Comparison of ENCODE assay signal across 8 mouse cellular contexts in genomic region chr1:172549717-172550116, GRCm38 (mm10). TPM values are rescaled to one million over a fixed set of nuclear protein-coding genes. Genes with fewer than 3 reads are reported as not detected.
A peak's percentile ranks its signal among the peaks of the same experiment; 100 is the strongest.
DNase-seq lines count a peak whose midpoint lies in the region; ATAC-seq and TF ChIP-seq lines count a peak whose summit lies in the region.

No protein-coding gene starts in this region.

- H3K27ac ChIP-seq in forebrain, embryonic 11.5 days (ENCODE audit: low read depth, low read length): no peak overlapping the region
- H3K27ac ChIP-seq in limb, embryonic 14.5 days (replicated peaks; ENCODE audit: low read depth, low read length): no peak overlapping the region
- H3K27ac ChIP-seq in neural tube, embryonic 15.5 days (replicated peaks): peak overlapping the region; percentile 58; the same call in 1 of the 2 replicates

- ATAC-seq in forebrain, embryonic 11.5 days (replicated peaks; ENCODE audit: low FRiP score): no peak
- no peak for ATAC-seq in limb, embryonic 14.5 days (ENCODE audit: low FRiP score, low read depth)
- ATAC-seq in neural tube, embryonic 15.5 days (ENCODE audit: low FRiP score): peak; percentile 1; the same call in 1 of the 2 replicates

- DNase-seq in lung, adult 2 months: peak; percentile 13
- DNase-seq in lung, postnatal 25 days (ENCODE audit: low spot score): no peak
- DNase-seq in forebrain, embryonic 11.5 days (ENCODE audit: low spot score): no peak
- DNase-seq in limb, embryonic 14.5 days (ENCODE audit: low spot score): no peak
- DNase-seq in urinary bladder, adult 18-20 months (ENCODE audit: low spot score in 2 of 2): no peak
- DNase-seq in adrenal gland, postnatal 36 days: no peak
- DNase-seq in embryo, embryonic 10 days (ENCODE audit: low spot score): no peak

- no peaks in the 10 kb centered on the region for H3K36me3 ChIP-seq in forebrain, embryonic 11.5 days (ENCODE audit: control insufficient read depth, insufficient read depth, low read length)
- no peaks in the 10 kb centered on the region for H3K36me3 ChIP-seq in limb, embryonic 14.5 days (ENCODE audit: control insufficient read depth, insufficient read depth, low read length)
- no peaks in the 10 kb centered on the region for H3K36me3 ChIP-seq in neural tube, embryonic 15.5 days

- no peaks in the 10 kb centered on the region for H3K9me3 ChIP-seq in forebrain, embryonic 11.5 days (ENCODE audit: control insufficient read depth, low read length)
- no peaks in the 10 kb centered on the region for H3K9me3 ChIP-seq in limb, embryonic 14.5 days (ENCODE audit: control insufficient read depth, low read length)
- no peaks in the 10 kb centered on the region for H3K9me3 ChIP-seq in neural tube, embryonic 15.5 days (replicated peaks)

- H3K4me3 ChIP-seq in lung, adult 2 months (replicated peaks; ENCODE audit: extremely low read depth, low read depth, low read length): peak overlapping the region; percentile 86
- H3K4me3 ChIP-seq in forebrain, embryonic 11.5 days (ENCODE audit: low read depth, low read length): peak overlapping the region; percentile 42
- no peak overlapping the region for H3K4me3 ChIP-seq in limb, embryonic 14.5 days (replicated peaks; ENCODE audit: low read length)
- peak overlapping the region; percentile 40 for H3K4me3 ChIP-seq in neural tube, embryonic 15.5 days (replicated peaks)

- peak overlapping the region; percentile 52; the same call in 1 of the 2 replicates for H3K9ac ChIP-seq in forebrain, embryonic 11.5 days (ENCODE audit: low read length)
- H3K9ac ChIP-seq in limb, embryonic 14.5 days (ENCODE audit: low read depth, low read length, severe bottlenecking): no peak overlapping the region
- peak overlapping the region; percentile 40; the same call in 1 of the 2 replicates for H3K9ac ChIP-seq in neural tube, embryonic 15.5 days (replicated peaks)

- TF ChIP-seq POLR2A in lung, adult 2 months (IDR thresholded peaks at IDR 0.05; ENCODE audit: borderline replicate concordance, extremely low read depth, low read depth, low read length): no peak
- TF ChIP-seq POLR2A in limb, embryonic 14.5 days (IDR thresholded peaks at IDR 0.05; ENCODE audit: borderline replicate concordance, extremely low read depth, insufficient read depth, insufficient read length): no peak

- no peak for TF ChIP-seq CTCF in lung, adult 2 months (IDR thresholded peaks at IDR 0.05; ENCODE audit: insufficient read depth, low read length)

- H3K4me1 ChIP-seq in lung, adult 2 months (ENCODE audit: control insufficient read depth, insufficient read depth, low read length): peaks cover 4% of the 10 kb centered on the region; the same call in 1 of the 2 replicates
- H3K4me1 ChIP-seq in forebrain, embryonic 11.5 days (replicated peaks; ENCODE audit: control insufficient read depth, insufficient read depth, low read length): peaks cover 17% of the 10 kb centered on the region
- H3K4me1 ChIP-seq in limb, embryonic 14.5 days (ENCODE audit: control insufficient read depth, insufficient read depth, low read length): peaks cover 17% of the 10 kb centered on the region
- peaks cover 23% of the 10 kb centered on the region for H3K4me1 ChIP-seq in neural tube, embryonic 15.5 days

- WGBS in lung, adult 2 months: 14% methylated on average over 8 of the region's 8 CpGs
- WGBS in forebrain, embryonic 11.5 days: 3% methylated on average over 8 of the region's 8 CpGs
- 9% methylated on average over 8 of the region's 8 CpGs for WGBS in limb, embryonic 14.5 days
- 6% methylated on average over 8 of the region's 8 CpGs for WGBS in neural tube, embryonic 15.5 days

- H3K4me2 ChIP-seq in forebrain, embryonic 11.5 days (ENCODE audit: low read depth, low read length, severe bottlenecking): peak overlapping the region; percentile 71
- peak overlapping the region; percentile 46 for H3K4me2 ChIP-seq in limb, embryonic 14.5 days (replicated peaks; ENCODE audit: low read depth, low read length, severe bottlenecking)
- H3K4me2 ChIP-seq in neural tube, embryonic 15.5 days: peak overlapping the region; percentile 60

- H3K27me3 ChIP-seq in forebrain, embryonic 11.5 days (ENCODE audit: control insufficient read depth, insufficient read depth, low read length): no peaks in the 10 kb centered on the region
- H3K27me3 ChIP-seq in limb, embryonic 14.5 days (ENCODE audit: control insufficient read depth, insufficient read depth, low read length): no peaks in the 10 kb centered on the region
- H3K27me3 ChIP-seq in neural tube, embryonic 15.5 days (replicated peaks): no peaks in the 10 kb centered on the region

RNA-seq across cellular contexts. Expression of gene Vsig8, which starts 6.0 kb away (rescaled TPM):
- 0.37 and 12.5 TPM in 2 replicates for polyA plus RNA-seq in lung, adult 2 months (2012; rRNA removed)
- polyA plus RNA-seq in forebrain, embryonic 11.5 days (2014; fragmentation: Nextera tagmentation; extraction: Ambion mirVana): 0.17 TPM in 1 of 2 replicates, not detected in the other
- polyA plus RNA-seq in limb, embryonic 14.5 days (2012; rRNA removed): 0.23 and 0.49 TPM in 2 replicates
- polyA plus RNA-seq in limb, embryonic 14.5 days (2014; fragmentation: Nextera tagmentation; extraction: Ambion mirVana): 0.30 and 0.40 TPM in 2 replicates
- polyA plus RNA-seq in neural tube, embryonic 15.5 days (2015; fragmentation: Nextera tagmentation; extraction: Ambion mirVana): 1.4 and 1.9 TPM in 2 replicates
- total RNA-seq in adrenal gland, postnatal 36 days (2021): under 1 TPM in 1 of 2 experiments, not detected in 1; 0.16 TPM

RNA-seq across cellular contexts. Expression of gene Cfap45, which starts 29.1 kb away (rescaled TPM):
- polyA plus RNA-seq in lung, adult 2 months (2012; rRNA removed): 7.1 and 7.3 TPM in 2 replicates
- polyA plus RNA-seq in forebrain, embryonic 11.5 days (2014; fragmentation: Nextera tagmentation; extraction: Ambion mirVana): 1.2 and 1.3 TPM in 2 replicates
- polyA plus RNA-seq in limb, embryonic 14.5 days (2012; rRNA removed): 0.70 and 1.3 TPM in 2 replicates
- 0.97 and 0.98 TPM in 2 replicates for polyA plus RNA-seq in limb, embryonic 14.5 days (2014; fragmentation: Nextera tagmentation; extraction: Ambion mirVana)
- 3.8 and 4.3 TPM in 2 replicates for polyA plus RNA-seq in neural tube, embryonic 15.5 days (2015; fragmentation: Nextera tagmentation; extraction: Ambion mirVana)
- under 1 TPM; 0.30 to 0.89 TPM for total RNA-seq in adrenal gland, postnatal 36 days (2021)

RNA-seq across cellular contexts. Expression of gene Slamf8, which starts 40.7 kb away (rescaled TPM):
- 2.0 and 2.9 TPM in 2 replicates for polyA plus RNA-seq in lung, adult 2 months (2012; rRNA removed)
- not detected in 2 replicates for polyA plus RNA-seq in forebrain, embryonic 11.5 days (2014; fragmentation: Nextera tagmentation; extraction: Ambion mirVana)
- polyA plus RNA-seq in limb, embryonic 14.5 days (2012; rRNA removed): 0.30 and 0.74 TPM in 2 replicates
- 0.28 TPM in 1 of 2 replicates, not detected in the other for polyA plus RNA-seq in limb, embryonic 14.5 days (2014; fragmentation: Nextera tagmentation; extraction: Ambion mirVana)
- polyA plus RNA-seq in neural tube, embryonic 15.5 days (2015; fragmentation: Nextera tagmentation; extraction: Ambion mirVana): 0.33 TPM in 1 of 2 replicates, not detected in the other
- under 1 TPM; 0.40 to 0.50 TPM for total RNA-seq in adrenal gland, postnatal 36 days (2021)

RNA-seq across cellular contexts. Expression of gene Tagln2, which starts 49.9 kb away (rescaled TPM):
- 585 and 594 TPM in 2 replicates for polyA plus RNA-seq in lung, adult 2 months (2012; rRNA removed)
- polyA plus RNA-seq in forebrain, embryonic 11.5 days (2014; fragmentation: Nextera tagmentation; extraction: Ambion mirVana): 38.5 and 38.6 TPM in 2 replicates
- 134 and 151 TPM in 2 replicates for polyA plus RNA-seq in limb, embryonic 14.5 days (2012; rRNA removed)
- 138 and 155 TPM in 2 replicates for polyA plus RNA-seq in limb, embryonic 14.5 days (2014; fragmentation: Nextera tagmentation; extraction: Ambion mirVana)
- polyA plus RNA-seq in neural tube, embryonic 15.5 days (2015; fragmentation: Nextera tagmentation; extraction: Ambion mirVana): 140 and 198 TPM in 2 replicates
- 10 to 100 TPM; 90.5 to 91.7 TPM for total RNA-seq in adrenal gland, postnatal 36 days (2021)

RNA-seq across cellular contexts. Expression of gene Fcrl6, which starts 52.6 kb away (rescaled TPM):
- polyA plus RNA-seq in lung, adult 2 months (2012; rRNA removed): not detected in 2 replicates
- polyA plus RNA-seq in forebrain, embryonic 11.5 days (2014; fragmentation: Nextera tagmentation; extraction: Ambion mirVana): 0.19 TPM in 1 of 2 replicates, not detected in the other
- polyA plus RNA-seq in limb, embryonic 14.5 days (2012; rRNA removed): 1.4 and 1.5 TPM in 2 replicates
- polyA plus RNA-seq in limb, embryonic 14.5 days (2014; fragmentation: Nextera tagmentation; extraction: Ambion mirVana): 0.72 and 1.5 TPM in 2 replicates
- 0.22 and 0.27 TPM in 2 replicates for polyA plus RNA-seq in neural tube, embryonic 15.5 days (2015; fragmentation: Nextera tagmentation; extraction: Ambion mirVana)
- not detected for total RNA-seq in adrenal gland, postnatal 36 days (2021)
